Mouse (Mus musculus): ENCODE data around the gene 2810408A11Rik.
"Not testable (repeated sequence)": the region's sequence is repeated elsewhere in the genome, so short reads cannot be mapped to it uniquely, and the experiment has no call there.

Gene 2810408A11Rik

DNA sequence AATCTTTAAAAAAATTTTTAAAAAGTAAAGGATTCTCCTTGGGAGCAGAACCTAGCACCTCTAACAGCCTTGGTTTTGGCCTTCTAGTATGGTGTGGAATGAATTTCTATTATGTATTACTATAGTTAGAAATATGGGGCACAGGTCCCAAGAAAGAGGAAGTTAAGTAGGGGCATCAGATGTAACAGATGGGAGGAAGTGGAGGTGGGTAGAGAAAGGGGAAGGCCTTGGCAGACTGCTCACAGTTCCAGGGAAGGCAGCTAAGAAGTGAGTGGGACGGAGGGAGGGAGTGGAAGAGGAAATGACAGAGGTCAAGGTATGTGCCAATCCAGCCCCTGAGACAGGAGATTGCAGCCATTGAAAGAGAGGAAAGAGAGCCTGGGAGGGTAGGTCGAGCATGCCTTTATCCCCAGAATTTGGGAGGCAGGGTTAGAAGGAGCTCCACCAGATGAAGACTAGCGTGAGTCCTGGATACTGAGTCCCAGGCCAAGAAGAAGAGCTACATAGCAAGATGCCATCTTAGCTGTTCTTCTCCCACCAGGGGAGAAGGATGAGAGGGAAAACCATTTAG is 30.3 kb upstream of the 2810408A11Rik start:
- DNase-seq = peak; percentile 45 to 58

GRCm38 (mm10) chr11:69930176-69930575 is 29.4 kb upstream of the 2810408A11Rik start:
- DNase-seq = not testable (repeated sequence)

GRCm38 (mm10) chr11:69929712-69930111 is 28.9 kb upstream of the 2810408A11Rik start:
- no peak for DNase-seq

DNA sequence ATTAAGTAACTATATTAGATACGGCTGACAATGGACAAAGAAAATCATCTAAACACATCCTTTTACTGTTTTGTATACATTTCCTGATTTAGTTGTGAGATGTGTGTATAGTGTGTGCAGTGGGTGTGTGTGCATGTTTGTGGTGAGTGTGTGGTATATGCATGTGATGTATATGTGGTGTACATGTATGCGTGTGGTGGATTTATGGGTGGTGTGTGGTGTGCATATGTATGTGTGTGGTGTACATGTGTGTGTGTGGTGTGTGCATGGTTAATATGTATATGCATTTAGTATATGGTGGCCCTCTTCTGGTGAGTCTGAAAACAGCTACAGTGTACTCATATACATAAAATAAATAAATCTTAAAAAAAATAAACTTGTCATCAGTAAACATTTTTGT is 26.7 kb upstream of the 2810408A11Rik start:
- no peak for DNase-seq

GRCm38 (mm10) chr11:69922796-69923195 is 22.0 kb upstream of the 2810408A11Rik start:
- no peak for DNase-seq

DNA sequence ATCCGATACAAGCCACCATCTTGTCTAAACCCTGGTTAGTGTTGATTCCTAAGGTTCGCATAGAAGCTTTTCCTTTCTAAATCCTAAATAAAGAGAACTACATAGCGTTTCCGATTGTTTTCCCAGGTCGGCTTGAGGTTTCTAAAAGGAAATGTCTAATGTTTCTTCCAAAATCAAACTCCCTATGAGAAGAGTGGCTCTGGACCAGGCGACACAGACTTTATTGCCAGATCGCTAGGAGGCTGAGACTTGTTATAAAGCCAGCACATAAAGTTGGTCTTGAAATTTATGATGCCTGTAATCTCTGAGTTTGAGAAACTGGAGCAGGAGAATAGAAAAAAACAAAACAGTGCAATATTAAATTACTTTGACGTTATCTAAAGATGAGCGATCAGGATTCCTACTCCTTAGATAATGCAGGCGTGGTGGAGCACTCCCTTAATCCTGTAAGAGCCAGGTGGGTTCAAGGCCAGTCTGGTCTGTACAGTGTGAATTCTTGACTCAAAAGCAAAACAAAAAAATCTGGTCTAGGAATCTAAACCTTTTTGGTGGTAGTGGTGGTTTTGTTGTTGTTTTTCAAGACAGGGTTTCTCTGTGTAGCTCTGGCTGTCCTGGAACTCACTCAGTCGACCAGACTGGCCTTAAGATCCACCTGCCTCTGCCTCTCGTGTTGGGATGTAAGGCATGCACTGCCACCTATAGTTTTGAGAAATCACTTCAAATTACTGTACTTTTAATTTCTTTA is 21.4 kb upstream of the 2810408A11Rik start:
- no peak for DNase-seq

DNA sequence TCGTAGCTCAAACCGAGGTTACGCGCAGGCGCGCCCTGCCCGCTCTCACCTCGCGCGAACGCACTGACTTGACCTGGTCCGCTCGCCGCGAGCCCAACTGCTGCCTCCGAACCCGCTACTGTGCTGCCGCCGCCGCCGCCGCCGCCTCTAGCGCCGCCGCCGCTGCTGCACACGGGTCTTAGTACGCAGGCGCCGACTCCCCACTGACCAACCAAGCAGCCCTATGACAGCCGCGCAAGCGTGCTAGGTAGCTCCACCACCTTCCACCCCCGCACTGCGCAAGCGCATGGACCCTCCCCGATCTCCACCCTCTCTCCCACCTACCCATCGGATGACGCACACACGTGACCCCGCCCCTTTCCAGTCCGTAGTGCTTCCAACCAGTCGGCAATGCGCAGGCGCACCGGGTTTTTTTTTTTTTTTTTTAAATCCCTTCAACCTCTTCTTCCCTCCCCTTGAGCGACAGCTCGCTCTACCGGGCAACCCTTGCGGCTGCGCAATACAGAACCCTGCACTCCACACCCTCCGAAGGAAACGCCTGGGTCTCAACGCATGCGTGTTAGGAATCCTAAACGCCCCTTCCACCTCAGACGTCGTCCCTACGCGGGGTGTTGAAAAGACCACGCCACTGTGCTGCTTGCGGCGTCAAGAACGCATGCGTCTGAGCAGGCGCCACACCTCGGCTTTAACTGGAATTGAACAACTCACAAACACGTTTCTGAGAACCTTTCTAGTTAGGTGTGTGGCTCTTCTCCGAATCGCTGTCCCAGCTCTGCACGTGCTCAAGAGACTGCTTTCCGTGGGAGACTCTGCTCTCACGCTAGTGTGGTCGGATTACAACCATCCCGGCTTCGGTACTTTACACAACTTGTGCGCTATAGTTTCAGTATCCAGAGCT is 20.6 kb upstream of the 2810408A11Rik start, which contains the start of gene Eif5a:
Eif5a (minus strand) TSS at position 845 of the 898 bp plus-strand sequence.
- peak; percentile 100 for DNase-seq

- DNase-seq = peak in 1 of 2 experiments; percentile 50
These were observed 19.7 kb upstream of the 2810408A11Rik start for GRCm38 (mm10) chr11:69920266-69921031.

DNA sequence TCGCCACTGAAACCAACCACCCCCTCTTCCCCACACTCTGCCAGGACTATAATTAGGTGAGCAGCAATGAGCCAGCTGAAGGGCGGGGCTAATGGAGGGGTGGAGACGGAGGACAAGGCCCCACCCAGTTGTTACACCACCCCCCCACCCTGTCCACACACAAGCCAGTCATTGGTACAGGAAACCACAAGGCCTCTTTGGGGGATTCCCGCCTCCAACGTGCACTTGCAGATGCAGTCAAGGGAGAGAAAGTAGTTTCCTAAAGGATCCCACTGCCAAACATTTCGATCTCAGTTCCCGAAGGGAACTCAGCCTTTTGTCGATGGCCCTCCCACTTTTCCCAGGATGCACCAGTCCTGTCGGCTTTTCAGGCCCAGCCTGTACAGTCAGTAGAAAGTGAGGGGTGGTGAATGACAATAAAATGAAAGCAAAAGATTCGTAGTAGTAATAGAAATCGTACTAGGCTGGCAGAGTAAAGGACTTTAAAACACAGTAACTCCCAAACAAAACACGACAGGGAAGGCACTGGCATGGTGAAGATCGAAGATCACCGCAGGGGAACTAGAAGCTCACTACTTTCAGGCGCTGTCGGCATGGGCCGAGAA is 19.0 kb upstream of the 2810408A11Rik start:
- peak; percentile 92 to 94 for DNase-seq

DNA sequence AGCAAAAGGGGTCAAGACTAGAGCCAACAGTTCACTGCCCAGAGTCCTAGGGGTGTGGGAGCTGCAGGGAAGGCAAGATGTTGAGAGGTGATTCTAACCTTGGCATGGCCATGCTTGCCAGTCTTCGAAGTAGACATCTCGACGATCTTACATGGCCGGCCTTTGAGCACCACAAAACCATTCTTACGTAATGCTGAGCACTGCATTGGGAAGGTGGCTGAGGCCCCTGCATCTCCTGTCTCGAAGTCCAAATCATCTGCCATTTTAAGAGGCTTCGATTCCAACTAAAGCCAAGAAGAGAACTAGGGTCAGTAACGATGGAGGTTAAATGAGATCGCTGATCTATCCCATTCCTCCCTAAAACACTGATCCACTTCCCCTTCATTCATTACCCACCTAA is 18.3 kb upstream of the 2810408A11Rik start:
- DNase-seq = no peak

GRCm38 (mm10) chr11:69918118-69918517 is 17.3 kb upstream of the 2810408A11Rik start:
- no peak for DNase-seq

GRCm38 (mm10) chr11:69917379-69917948 is 16.7 kb upstream of the 2810408A11Rik start:
- DNase-seq = no peak

DNA sequence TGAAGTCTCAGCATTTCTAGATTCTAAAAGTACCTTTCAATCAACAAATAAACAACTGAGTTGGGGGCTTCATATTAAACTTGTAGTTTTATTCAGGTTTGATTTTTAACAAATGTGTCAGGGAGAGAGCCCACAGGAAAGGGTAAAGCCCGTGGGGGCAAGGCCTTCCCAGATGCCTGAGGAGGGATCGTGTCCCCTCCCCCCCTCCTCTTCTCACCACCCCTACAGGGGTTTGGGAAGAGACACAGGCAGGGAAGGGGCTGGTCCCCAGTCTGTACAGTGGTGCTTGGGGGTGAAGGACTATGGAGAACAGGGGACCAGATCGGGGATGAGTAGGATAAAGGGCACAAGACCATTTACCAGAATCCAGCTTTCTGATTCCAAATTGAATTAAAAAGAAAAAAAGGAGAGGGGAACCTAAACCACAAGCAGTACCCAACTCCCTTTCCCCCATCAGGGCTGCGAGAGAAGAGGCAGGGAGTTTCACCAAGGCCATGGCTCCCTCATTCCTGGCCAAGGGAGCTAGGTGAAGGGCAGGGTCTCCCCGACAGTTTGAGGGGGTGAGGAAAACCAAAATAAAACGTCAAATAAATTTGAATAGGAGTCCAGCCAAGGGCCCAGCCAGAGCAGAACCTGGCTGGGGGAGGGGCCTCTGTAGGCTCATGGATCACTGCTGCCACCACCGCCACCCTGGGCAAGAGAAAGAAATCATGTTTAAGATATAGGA is 16.0 kb upstream of the 2810408A11Rik start:
- not testable (repeated sequence) for DNase-seq

DNA sequence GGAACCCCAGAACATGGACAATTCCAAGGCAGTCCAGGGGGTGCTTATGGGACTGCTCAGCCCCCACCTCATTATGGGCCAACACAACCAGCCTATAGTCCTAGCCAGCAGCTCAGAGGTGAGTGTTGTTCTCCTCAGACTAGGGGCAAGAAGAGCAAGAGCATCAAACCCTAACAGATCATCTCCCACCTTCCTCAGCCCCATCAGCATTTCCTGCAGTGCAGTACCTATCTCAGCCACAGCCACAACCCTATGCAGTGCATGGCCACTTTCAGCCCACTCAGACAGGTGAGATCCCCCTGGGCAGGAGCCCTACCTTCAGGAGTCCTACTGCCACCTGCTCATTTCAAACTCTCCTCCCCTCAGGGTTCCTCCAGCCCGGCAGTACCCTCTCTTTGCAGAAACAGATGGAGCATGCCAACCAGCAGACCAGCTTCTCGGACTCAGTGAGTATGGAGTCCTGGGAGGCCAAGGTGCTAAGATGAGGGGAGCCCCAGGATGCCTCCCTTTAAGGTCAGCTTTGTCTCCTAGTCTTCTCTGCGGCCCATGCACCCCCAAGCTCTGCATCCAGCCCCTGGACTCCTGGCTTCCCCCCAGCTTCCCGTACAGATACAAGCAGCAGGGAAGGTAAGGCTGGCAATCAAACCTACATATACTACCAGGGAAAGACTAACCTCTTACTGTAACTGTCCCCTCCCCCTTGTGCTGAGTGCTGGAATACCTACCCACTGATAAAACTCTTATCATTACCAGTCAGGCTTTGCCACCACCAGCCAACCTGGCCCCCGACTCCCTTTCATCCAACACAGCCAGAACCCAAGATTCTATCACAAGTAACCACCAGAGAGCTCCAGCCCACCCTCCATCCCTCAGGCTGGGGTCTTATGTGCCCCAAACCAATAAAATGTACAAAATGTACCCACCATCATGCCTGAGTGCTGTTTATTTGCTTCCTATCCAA is 15.2 kb upstream of the 2810408A11Rik start:
- DNase-seq = no peak

GRCm38 (mm10) chr11:69914917-69915430 is 14.2 kb upstream of the 2810408A11Rik start:
- no peak for DNase-seq

DNA sequence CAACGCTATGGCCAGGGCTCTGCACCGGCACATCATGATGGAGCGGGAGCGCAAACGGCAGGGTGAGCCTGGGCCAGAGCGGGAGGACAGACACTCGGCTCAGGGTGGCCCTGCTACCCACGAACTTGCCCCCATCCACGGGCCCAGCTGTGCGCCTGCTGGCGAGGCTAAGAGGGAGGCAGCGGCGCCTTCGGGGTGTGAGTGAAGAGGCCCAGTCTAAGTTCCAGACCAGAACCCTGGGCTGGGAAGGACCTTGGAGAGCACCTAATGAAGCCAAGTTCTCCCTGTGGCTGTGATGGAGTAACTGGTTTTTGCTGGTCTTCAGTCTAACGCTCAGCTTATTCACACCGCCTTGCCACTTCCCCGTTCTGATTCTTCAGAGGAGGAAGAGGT is 13.6 kb upstream of the 2810408A11Rik start:
- no peak for DNase-seq

GRCm38 (mm10) chr11:69913554-69914371 is 13.0 kb upstream of the 2810408A11Rik start, which contains the start of gene Gps2:
Gene Gps2, plus strand, starts transcription at chr11:69913888.
- DNase-seq = peak; percentile 90 to 92

- no peak for DNase-seq
These were observed 12.1 kb upstream of the 2810408A11Rik start for GRCm38 (mm10) chr11:69912716-69913530.

Measured in B cell, adult 2 months (primary cell).